Mouse (Mus musculus) limb, embryonic 14.5 days (tissue): ENCODE measurements around the gene Pigv. TPM values are rescaled to one million over a fixed set of nuclear protein-coding genes. Genes with fewer than 3 reads are reported as not detected.
"Not testable (repeated sequence)": the region's sequence is repeated elsewhere in the genome, so short reads cannot be mapped to it uniquely, and the experiment has no call there.

Experiments
- ATAC-seq: fragments of 200-750 bp; cut with Nextera tagmentation; 2 replicates; pipeline ENCODE4 v1.8.0; 2017; ENCODE audit warnings: low read depth, moderate number of reproducible peaks, moderate TSS enrichment; ENCODE audit not compliant: low FRiP score
- DNase-seq: peaks from one replicate; pipeline ENCODE4 v3.0.0-alpha.2; 2015; ENCODE audit warnings: low spot score
- H3K27ac ChIP-seq: fragments of 300-500 bp; sonication (generic); replicated peaks from 2 replicates; pipeline ENCODE4 v1.5.1; 2014; ENCODE audit warnings: low read depth, mild to moderate bottlenecking, low read length, moderate library complexity, mixed read lengths
- H3K27me3 ChIP-seq: fragments of 300-500 bp; sonication (generic); 2 replicates; pipeline ENCODE4 v1.6.1; 2014; ENCODE audit warnings: low read length, mixed read lengths; ENCODE audit not compliant: control insufficient read depth, insufficient read depth
- H3K36me3 ChIP-seq: fragments of 300-500 bp; sonication (generic); 2 replicates; pipeline ENCODE4 v1.6.1; 2014; ENCODE audit warnings: mild to moderate bottlenecking, low read length, moderate library complexity, mixed read lengths; ENCODE audit not compliant: control insufficient read depth, insufficient read depth
- H3K4me1 ChIP-seq: fragments of 300-500 bp; sonication (generic); 2 replicates; pipeline ENCODE4 v1.6.1; 2014; ENCODE audit warnings: antibody characterized with exemption, low read length, mixed read lengths; ENCODE audit not compliant: control insufficient read depth, insufficient read depth
- H3K4me2 ChIP-seq: fragments of 300-500 bp; sonication (generic); replicated peaks from 2 replicates; pipeline ENCODE4 v1.6.1; 2014; ENCODE audit warnings: low read depth, mild to moderate bottlenecking, low read length, moderate library complexity; ENCODE audit not compliant: severe bottlenecking
- H3K4me3 ChIP-seq: fragments of 300-500 bp; sonication (generic); replicated peaks from 2 replicates; pipeline ENCODE4 v1.5.1; 2014; ENCODE audit warnings: low read length
- H3K9ac ChIP-seq: fragments of 300-500 bp; sonication (generic); 2 replicates; pipeline ENCODE4 v1.6.1; 2014; ENCODE audit warnings: mild to moderate bottlenecking, low read depth, low read length, moderate library complexity; ENCODE audit not compliant: severe bottlenecking
- H3K9me3 ChIP-seq: fragments of 300-500 bp; sonication (generic); 2 replicates; pipeline ENCODE4 v1.6.1; 2016; ENCODE audit warnings: low read length; ENCODE audit not compliant: control insufficient read depth
- POLR2A ChIP-seq: fragments of 200-500 bp; IDR thresholded peaks from 2 replicates; pipeline ENCODE4 v1.8.0; 2012; ENCODE audit warnings: inconsistent platforms, mild to moderate bottlenecking, moderate library complexity, borderline replicate concordance; ENCODE audit not compliant: insufficient read depth, insufficient read length; ENCODE audit errors: extremely low read depth
- WGBS: fragments of 180-500 bp; shearing (Covaris S2); extraction: QIAGEN DNeasy Blood & Tissue Kit; methylation state at CpG from one replicate; pipeline ENCODE4 v1.1.7; 2014; 5-methylcytosine and 5-hydroxymethylcytosine counted together
- polyA plus RNA-seq, 2 experiments: library from polyadenylated mRNA; depleted of rRNA in 1 of 2; stranded (reverse) in 1 of 2; unstranded in 1 of 2; fragments of >200 nt; fragmentation: Nextera tagmentation in 1 of 2; extraction: Ambion mirVana in 1 of 2; gene quantifications; 2 replicates each; pipeline versions ENCODE4 v1.2.1 to v1.2.3; 2012 to 2014

The Pigv gene
- polyA plus RNA-seq, 2 experiments: 10.9 to 12.2 TPM

DNA sequence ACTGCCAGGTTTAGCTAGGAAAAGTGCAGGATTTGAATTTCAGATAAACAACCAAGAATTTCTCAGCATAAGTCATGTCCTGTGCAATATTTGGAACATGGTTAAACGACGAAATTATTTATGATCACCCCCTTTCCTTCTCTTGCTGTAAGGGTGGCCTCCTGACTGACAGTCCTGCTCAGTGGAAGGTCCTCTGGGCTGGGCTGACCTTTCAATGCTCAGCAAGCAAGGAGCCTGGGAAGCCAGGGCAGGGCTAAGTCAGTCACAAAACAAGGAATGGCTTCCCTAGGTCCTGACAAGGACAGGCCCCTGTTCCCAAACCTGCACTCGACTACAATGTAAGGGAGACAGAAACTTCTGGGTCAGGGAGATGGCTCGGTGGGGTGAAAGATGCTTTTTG lies 20.5 kb downstream of the Pigv start:
- Histone ChIP-seq H3K27ac (no peak overlapping the region), H3K36me3 (no peaks in the 10 kb centered on the region), H3K9me3 (no peaks in the 10 kb centered on the region), H3K4me1 (no peaks in the 10 kb centered on the region), H3K4me3 (no peak overlapping the region), H3K27me3 (no peaks in the 10 kb centered on the region), H3K4me2 (no peak overlapping the region), H3K9ac (no peak overlapping the region)
- ATAC-seq (no peak), DNase-seq (no peak)
- WGBS: 70% methylated on average over 4 of the region's 4 CpGs
- no peak for TF ChIP-seq POLR2A

GRCm38 (mm10) chr4:133651445-133651844 lies 21.0 kb downstream of the Pigv start:
- no peak for DNase-seq
- no peaks in the 10 kb centered on the region for H3K9me3 ChIP-seq
- H3K4me3 ChIP-seq: no peak overlapping the region
- no peaks in the 10 kb centered on the region for H3K4me1 ChIP-seq
- H3K9ac ChIP-seq: no peak overlapping the region
- H3K4me2 ChIP-seq: no peak overlapping the region
- H3K27me3 ChIP-seq: no peaks in the 10 kb centered on the region
- no peak overlapping the region for H3K27ac ChIP-seq
- WGBS: 57% methylated on average over 10 of the region's 10 CpGs
- no peak for ATAC-seq
- H3K36me3 ChIP-seq: no peaks in the 10 kb centered on the region
- TF ChIP-seq POLR2A: no peak

DNA sequence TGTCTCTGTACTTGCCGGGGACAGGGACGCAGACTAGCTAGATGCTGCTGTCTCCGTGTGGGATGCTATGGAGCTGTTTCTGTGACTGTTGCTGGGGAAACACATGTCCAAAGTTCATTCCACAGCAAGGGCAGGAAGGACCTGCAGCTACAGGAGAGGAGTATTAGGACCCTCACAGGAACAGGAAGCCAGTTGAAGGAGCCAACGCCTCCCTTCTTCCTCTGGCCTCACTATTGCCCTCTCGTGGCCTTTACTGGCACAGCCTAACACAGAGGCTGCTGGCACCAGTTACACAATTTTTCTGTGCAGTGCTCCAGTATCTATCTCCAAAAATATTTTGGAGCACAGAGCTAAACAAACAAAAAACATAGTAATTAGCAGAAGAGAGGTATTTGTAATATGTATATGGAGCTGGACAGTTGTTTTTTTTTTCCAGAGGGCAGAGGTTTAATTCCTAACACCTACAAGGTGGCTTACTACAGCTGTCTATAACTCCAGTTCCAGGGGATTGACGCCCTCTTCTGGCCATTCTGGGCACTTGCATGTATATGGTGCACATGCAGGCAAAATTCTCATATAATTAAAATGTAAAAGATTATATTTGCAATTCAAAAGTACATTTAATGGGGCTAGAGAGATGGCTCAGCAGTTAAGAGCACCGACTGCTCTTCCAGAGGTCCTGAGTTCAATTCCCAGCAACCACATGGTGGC lies 22.3 kb downstream of the Pigv start, which contains the start of gene Zdhhc18:
Zdhhc18 (minus strand) TSS at position 166 of the 711 bp plus-strand sequence.
- Histone ChIP-seq H3K9me3 (no peaks in the 10 kb centered on the region), H3K27ac (no peak within 1 kb of the TSS), H3K4me3 (peak within 1 kb of the TSS; percentile 9; the same call in 1 of the 2 replicates), H3K4me2 (peak within 1 kb of the TSS; percentile 20), H3K27me3 (no peaks in the 10 kb centered on the region), H3K4me1 (no peaks in the 10 kb centered on the region), H3K9ac (no peak within 1 kb of the TSS), H3K36me3 (no peaks in the 10 kb centered on the region)
- ATAC-seq (no peak), DNase-seq (peak; percentile 74)
- 37% methylated on average over 7 of the region's 7 CpGs for WGBS
- TF ChIP-seq POLR2A: no peak

DNA sequence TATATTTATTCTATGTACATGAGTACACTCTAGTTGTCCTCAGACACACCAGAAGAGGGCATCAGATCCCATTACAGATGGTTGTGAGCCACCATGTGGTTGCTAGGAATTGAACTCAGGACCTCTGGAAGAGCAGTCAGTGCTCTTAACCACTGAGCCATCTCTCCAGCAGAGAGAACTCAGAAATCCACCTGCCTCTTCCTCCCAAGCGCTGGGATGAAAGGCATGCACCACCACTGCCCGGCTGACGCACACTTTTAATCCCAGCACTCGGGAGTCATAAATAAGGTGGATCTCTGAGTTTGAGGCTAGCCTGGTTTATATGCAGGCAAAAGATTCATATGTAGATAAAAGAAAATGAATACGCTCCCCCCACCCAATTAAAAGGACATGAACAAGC lies 23.0 kb downstream of the Pigv start:
- not testable (repeated sequence) for ATAC-seq, DNase-seq, H3K36me3 ChIP-seq, H3K9ac ChIP-seq, H3K4me1 ChIP-seq, H3K27me3 ChIP-seq, H3K27ac ChIP-seq, H3K9me3 ChIP-seq
- 89% methylated on average over 5 of the region's 5 CpGs for WGBS
- Histone ChIP-seq H3K4me2 (peak overlapping the region; percentile 20), H3K4me3 (peak overlapping the region; percentile 9; the same call in 1 of the 2 replicates)

DNA sequence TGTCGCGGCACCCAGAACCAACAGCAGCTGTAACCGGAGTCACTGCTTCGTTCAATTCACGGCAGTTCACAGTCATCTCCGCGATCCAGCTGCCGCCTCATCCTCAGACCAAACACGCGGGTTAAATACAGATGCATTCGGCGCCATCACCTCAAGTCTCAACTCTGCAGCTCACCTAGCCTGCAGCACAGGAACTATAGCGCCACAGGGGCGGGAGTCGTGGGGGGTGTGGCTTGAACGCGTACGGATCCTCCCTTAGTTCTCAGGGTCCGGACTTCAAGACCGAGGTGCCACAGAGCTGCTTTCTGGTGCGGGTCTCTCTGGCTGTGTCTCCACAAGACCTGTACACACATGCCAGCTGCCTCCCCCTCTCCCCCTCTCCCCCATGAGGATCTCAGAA lies 26.8 kb downstream of the Pigv start:
- no peak overlapping the region for H3K27ac ChIP-seq
- no peak overlapping the region; the same call in 1 of the 2 replicates for H3K4me2 ChIP-seq
- TF ChIP-seq POLR2A: no peak
- 0 out of 2 replicates have a peak, but pooled peaks cover 4% of the 10 kb centered on the region for H3K9me3 ChIP-seq
- no peak overlapping the region for H3K4me3 ChIP-seq
- 49% methylated on average over 21 of the region's 21 CpGs for WGBS
- DNase-seq: no peak
- no peaks in the 10 kb centered on the region for H3K27me3 ChIP-seq
- H3K9ac ChIP-seq: no peak overlapping the region
- H3K36me3 ChIP-seq: no peaks in the 10 kb centered on the region
- no peaks in the 10 kb centered on the region for H3K4me1 ChIP-seq
- no peak for ATAC-seq

DNA sequence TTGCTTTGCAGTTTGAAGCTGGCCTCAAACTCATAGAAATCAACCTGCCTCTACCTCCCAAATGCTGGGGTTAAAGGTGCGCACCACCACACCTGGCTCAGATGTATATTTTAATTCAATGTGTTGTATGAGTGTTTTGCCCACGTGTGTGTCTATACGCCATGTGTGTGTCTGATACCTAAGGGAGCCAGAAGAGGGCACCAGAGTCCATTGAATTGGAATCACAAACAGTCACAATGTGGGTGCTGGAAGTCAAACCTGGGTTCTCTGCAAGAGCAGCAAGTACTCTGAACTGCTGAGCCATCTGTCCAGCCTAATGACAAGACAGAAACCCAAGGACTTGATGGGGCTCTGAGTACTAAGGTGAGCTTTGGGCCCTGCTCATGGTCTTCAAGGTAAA lies 27.3 kb downstream of the Pigv start:
- H3K9ac ChIP-seq: no peak overlapping the region
- ATAC-seq: no peak
- WGBS: 87% methylated on average over 3 of the region's 3 CpGs
- H3K36me3 ChIP-seq: no peaks in the 10 kb centered on the region
- no peaks in the 10 kb centered on the region for H3K4me1 ChIP-seq
- H3K4me2 ChIP-seq: no peak overlapping the region
- DNase-seq: no peak
- 0 out of 2 replicates have a peak, but pooled peaks cover 4% of the 10 kb centered on the region for H3K9me3 ChIP-seq
- no peak overlapping the region for H3K27ac ChIP-seq
- no peak for TF ChIP-seq POLR2A
- H3K27me3 ChIP-seq: no peaks in the 10 kb centered on the region
- H3K4me3 ChIP-seq: no peak overlapping the region
